ENCODE assay signal across 20 mouse cellular contexts in genomic region chr5:148363441-148364113, GRCm38 (mm10). TPM values are rescaled to one million over a fixed set of nuclear protein-coding genes. Genes with fewer than 3 reads are reported as not detected.
DNase-seq lines count a peak whose midpoint lies in the region; ATAC-seq and TF ChIP-seq lines count a peak whose summit lies in the region.
"Had no signal": no experiment of that assay in that cellular context is flagged by ENCODE, and none has a peak within 500 bp of the region (broad histone marks: within the 10 kb centered on the region; RNA-seq: fewer than 3 reads in every experiment).

No protein-coding gene starts in this region.

- no peak overlapping the region for H3K4me3 ChIP-seq in liver, postnatal 0 days (ENCODE audit: low read depth, low read length)
- no peak overlapping the region for H3K4me3 ChIP-seq in neural tube, embryonic 12.5 days
- H3K4me3 ChIP-seq in neural tube, embryonic 15.5 days (replicated peaks) = no peak overlapping the region
- no peak overlapping the region for H3K4me3 ChIP-seq in embryonic fibroblast, embryonic 13.5 days (ENCODE audit: insufficient read depth, low read length)
- H3K4me3 ChIP-seq: hindbrain, embryonic 13.5 days; layer of hippocampus, adult 2 months; left cerebral cortex, adult 2 months; liver, embryonic 15.5 days; stomach, embryonic 15.5 days had no signal

- no peak overlapping the region for H3K27ac ChIP-seq in liver, postnatal 0 days (ENCODE audit: low read depth)
- H3K27ac ChIP-seq in neural tube, embryonic 12.5 days = no peak overlapping the region
- H3K27ac ChIP-seq in neural tube, embryonic 15.5 days (replicated peaks) = no peak overlapping the region
- 0 out of 2 replicates have a peak overlapping the region, but pooled peaks have one; percentile 81 for H3K27ac ChIP-seq in embryonic fibroblast, embryonic 13.5 days (ENCODE audit: insufficient read depth, low read length)
- H3K27ac ChIP-seq: hindbrain, embryonic 13.5 days; kidney, postnatal 0 days; layer of hippocampus, adult 2 months; left cerebral cortex, adult 2 months; liver, embryonic 15.5 days; stomach, embryonic 15.5 days had no signal

- intact Hi-C loops in left cerebral cortex, postnatal 25 days (cut with DNase I) = no loop called here

- no peak for DNase-seq in liver, postnatal 0 days
- DNase-seq in liver = no peak
- DNase-seq in layer of hippocampus, adult 9-11 months = no peak
- no peak for DNase-seq in left cerebral cortex, postnatal 25 days (ENCODE audit: low spot score in 2 of 2)
- DNase-seq: adrenal gland, adult 2 months; cerebellum, adult 11 months; cerebellum, postnatal 25 days; forebrain, postnatal 0 days; heart, adult 18-20 months; midbrain, embryonic 14.5 days had no signal

- H3K36me3 ChIP-seq in liver, postnatal 0 days (replicated peaks; ENCODE audit: insufficient read depth, low read length) = no peaks in the 10 kb centered on the region; the same call in 1 of the 2 replicates
- H3K36me3 ChIP-seq in neural tube, embryonic 12.5 days = no peaks in the 10 kb centered on the region
- no peaks in the 10 kb centered on the region for H3K36me3 ChIP-seq in neural tube, embryonic 15.5 days

- H3K9ac ChIP-seq in liver, postnatal 0 days (replicated peaks) = no peak overlapping the region
- no peak overlapping the region for H3K9ac ChIP-seq in neural tube, embryonic 12.5 days
- H3K9ac ChIP-seq in neural tube, embryonic 15.5 days (replicated peaks) = no peak overlapping the region
- H3K9ac ChIP-seq: forebrain, postnatal 0 days; hindbrain, embryonic 13.5 days; liver, embryonic 15.5 days; stomach, embryonic 15.5 days had no signal

- no peaks in the 10 kb centered on the region for H3K27me3 ChIP-seq in liver, postnatal 0 days (ENCODE audit: insufficient read depth, low read length)
- no peaks in the 10 kb centered on the region for H3K27me3 ChIP-seq in neural tube, embryonic 12.5 days (replicated peaks)
- no peaks in the 10 kb centered on the region for H3K27me3 ChIP-seq in neural tube, embryonic 15.5 days (replicated peaks)
- H3K27me3 ChIP-seq: hindbrain, embryonic 13.5 days; liver, embryonic 15.5 days; stomach, embryonic 15.5 days had no signal

- peaks cover 3% of the 10 kb centered on the region for H3K4me1 ChIP-seq in liver, postnatal 0 days (ENCODE audit: insufficient read depth)
- no peaks in the 10 kb centered on the region for H3K4me1 ChIP-seq in neural tube, embryonic 12.5 days
- H3K4me1 ChIP-seq in neural tube, embryonic 15.5 days = no peaks in the 10 kb centered on the region
- H3K4me1 ChIP-seq in embryonic fibroblast, embryonic 13.5 days (ENCODE audit: control insufficient read depth, insufficient read depth, low read length) = peaks cover 19% of the 10 kb centered on the region
- H3K4me1 ChIP-seq: hindbrain, embryonic 13.5 days had no signal

- TF ChIP-seq POLR2A in embryonic fibroblast, embryonic 13.5 days (IDR thresholded peaks at IDR 0.05; ENCODE audit: low read depth, low read length) = no peak

- TF ChIP-seq EP300 in liver, postnatal 0 days (IDR thresholded peaks at IDR 0.05; ENCODE audit: low read depth) = no peak

- ATAC-seq in liver, postnatal 0 days = 0 out of 2 replicates have a peak, but pooled peaks have one; percentile 21
- ATAC-seq in neural tube, embryonic 12.5 days (ENCODE audit: low FRiP score, low read depth) = 0 out of 2 replicates have a peak, but pooled peaks have one; percentile 41
- no peak for ATAC-seq in neural tube, embryonic 15.5 days (ENCODE audit: low FRiP score)
- ATAC-seq: forebrain, postnatal 0 days had no signal

- no peak for TF ChIP-seq CTCF in liver, postnatal 0 days (IDR thresholded peaks at IDR 0.05; ENCODE audit: low read depth)
- no peak for TF ChIP-seq CTCF in embryonic fibroblast, embryonic 13.5 days (IDR thresholded peaks at IDR 0.05; ENCODE audit: borderline replicate concordance, insufficient read depth, low read length)

- no peaks in the 10 kb centered on the region for H3K9me3 ChIP-seq in liver, postnatal 0 days (ENCODE audit: low read length)
- H3K9me3 ChIP-seq in neural tube, embryonic 12.5 days = no peaks in the 10 kb centered on the region
- H3K9me3 ChIP-seq in neural tube, embryonic 15.5 days (replicated peaks) = no peaks in the 10 kb centered on the region
- H3K9me3 ChIP-seq: G1E; hindbrain, embryonic 13.5 days; liver, embryonic 15.5 days; stomach, embryonic 15.5 days had no signal

- no peak overlapping the region for H3K4me2 ChIP-seq in liver, postnatal 0 days (ENCODE audit: low read depth, low read length)
- no peak overlapping the region for H3K4me2 ChIP-seq in neural tube, embryonic 12.5 days (replicated peaks)
- no peak overlapping the region for H3K4me2 ChIP-seq in neural tube, embryonic 15.5 days
- H3K4me2 ChIP-seq: hindbrain, embryonic 13.5 days; liver, embryonic 15.5 days; stomach, embryonic 15.5 days had no signal

- 78% methylated on average over 22 of the region's 22 CpGs for WGBS in liver, postnatal 0 days (ENCODE audit: insufficient replicate concordance)
- whole genome bisulfite sequencing in neural tube, embryonic 12.5 days = 92% methylated on average over 22 of the region's 22 CpGs
- WGBS in neural tube, embryonic 15.5 days = 89% methylated on average over 22 of the region's 22 CpGs

RNA-seq across cellular contexts. Expression of gene Slc7a1, which starts 36.1 kb away (rescaled TPM):
- polyA plus RNA-seq in liver, postnatal 0 days (2015; fragmentation: Nextera tagmentation; extraction: Ambion mirVana) = 6.4 and 6.5 TPM in 2 replicates
- 20.6 and 21.8 TPM in 2 replicates for polyA plus RNA-seq in neural tube, embryonic 12.5 days (2016; fragmentation: Nextera tagmentation; extraction: Ambion mirVana)
- 40.0 and 43.3 TPM in 2 replicates for polyA plus RNA-seq in neural tube, embryonic 15.5 days (2015; fragmentation: Nextera tagmentation; extraction: Ambion mirVana)
- 61.1 and 63.0 TPM in 2 replicates for polyA plus RNA-seq in embryonic fibroblast, embryonic 13.5 days (2011; ENCODE audit: insufficient read length, low read depth, missing spikeins)
- 10 to 100 TPM; 30.6 to 30.9 TPM for total RNA-seq in left cerebral cortex, postnatal 25 days (2021)
